24 mouse cellular contexts compared by ENCODE assay signal in genomic region chr9:40444961-40445360, GRCm38 (mm10).
"Had no signal": no experiment of that assay in that cellular context is flagged by ENCODE, and none has a peak within 500 bp of the region (broad histone marks: within the 10 kb centered on the region; RNA-seq: fewer than 3 reads in every experiment).

No protein-coding gene starts in this region.

- H3K27ac ChIP-seq: heart, embryonic 10.5 days; heart, embryonic 13.5 days; heart, embryonic 15.5 days; hindbrain, embryonic 13.5 days; hindbrain, embryonic 15.5 days; hindbrain, postnatal 0 days; layer of hippocampus, adult 2 months; left cerebral cortex, adult 2 months; limb, embryonic 10.5 days; limb, embryonic 12.5 days; liver, embryonic 13.5 days had no signal

- H3K9ac ChIP-seq: heart, embryonic 13.5 days; heart, embryonic 15.5 days; hindbrain, embryonic 13.5 days; hindbrain, embryonic 15.5 days; limb, embryonic 12.5 days; liver, embryonic 13.5 days had no signal

- H3K36me3 ChIP-seq: heart, embryonic 15.5 days; hindbrain, embryonic 13.5 days; hindbrain, embryonic 15.5 days; limb, embryonic 10.5 days; limb, embryonic 12.5 days; liver, embryonic 13.5 days had no signal

- H3K4me3 ChIP-seq: heart, embryonic 10.5 days; heart, embryonic 13.5 days; heart, embryonic 15.5 days; hindbrain, embryonic 13.5 days; hindbrain, embryonic 15.5 days; layer of hippocampus, adult 2 months; left cerebral cortex, adult 2 months; limb, embryonic 10.5 days; limb, embryonic 12.5 days; liver, embryonic 13.5 days had no signal

- H3K9me3 ChIP-seq: heart, embryonic 10.5 days; heart, embryonic 13.5 days; heart, embryonic 15.5 days; hindbrain, embryonic 13.5 days; hindbrain, embryonic 15.5 days; limb, embryonic 10.5 days; limb, embryonic 12.5 days; liver, embryonic 13.5 days had no signal

- H3K4me2 ChIP-seq: heart, embryonic 13.5 days; heart, embryonic 15.5 days; hindbrain, embryonic 13.5 days; hindbrain, embryonic 15.5 days; limb, embryonic 12.5 days; liver, embryonic 13.5 days had no signal

- DNase-seq: gastrocnemius, postnatal 14 days; gastrocnemius, postnatal 36 days; heart, adult 18-20 months; heart, postnatal 14 days; heart, postnatal 36 days; kidney, adult 18-20 months; kidney, adult 8-10 months; kidney, postnatal 10 days; kidney, postnatal 25 days; kidney, postnatal 4 days; liver; liver, embryonic 13.5 days had no signal

- H3K4me1 ChIP-seq: hindbrain, embryonic 13.5 days; hindbrain, embryonic 15.5 days; limb, embryonic 10.5 days; limb, embryonic 12.5 days had no signal

- ATAC-seq: forebrain, embryonic 16.5 days; hindbrain, postnatal 0 days; intestine, postnatal 0 days had no signal

- H3K27me3 ChIP-seq: heart, embryonic 13.5 days; heart, embryonic 15.5 days; hindbrain, embryonic 13.5 days; hindbrain, embryonic 15.5 days; limb, embryonic 12.5 days; liver, embryonic 13.5 days had no signal
